Mouse (Mus musculus): ENCODE data around the gene Grap.

GRCm38 (mm10) chr11:61653568-61653967 lies 503 bp downstream of the Grap start:
- TF ChIP-seq CTCF (IDR thresholded peaks at IDR 0.05) (no peak), EP300 (IDR thresholded peaks at IDR 0.05) (no peak)
